Mouse (Mus musculus) heart, postnatal 0 days (tissue): ENCODE results near the gene Sorbs2.

Experiments used
- CTCF ChIP-seq: IDR thresholded peaks from 2 replicates; pipeline ENCODE4 v1.5.1; 2016; ENCODE audit warnings: antibody characterized with exemption, control low read depth, low read depth
- EP300 ChIP-seq: IDR thresholded peaks from 2 replicates; pipeline ENCODE4 v1.6.1; 2016; ENCODE audit warnings: antibody characterized with exemption, low read depth

GRCm38 (mm10) chr8:45570117-45570516 is 62.5 kb downstream of the Sorbs2 start:
- TF ChIP-seq CTCF (no peak), EP300 (no peak)
